Mouse (Mus musculus): ENCODE measurements around the gene Gm20721. TPM values are rescaled to one million over a fixed set of nuclear protein-coding genes. Genes with fewer than 3 reads are reported as not detected.

The Gm20721 gene
- polyA plus RNA-seq, 1 experiment from 2014 or later: 11.1 TPM

DNA sequence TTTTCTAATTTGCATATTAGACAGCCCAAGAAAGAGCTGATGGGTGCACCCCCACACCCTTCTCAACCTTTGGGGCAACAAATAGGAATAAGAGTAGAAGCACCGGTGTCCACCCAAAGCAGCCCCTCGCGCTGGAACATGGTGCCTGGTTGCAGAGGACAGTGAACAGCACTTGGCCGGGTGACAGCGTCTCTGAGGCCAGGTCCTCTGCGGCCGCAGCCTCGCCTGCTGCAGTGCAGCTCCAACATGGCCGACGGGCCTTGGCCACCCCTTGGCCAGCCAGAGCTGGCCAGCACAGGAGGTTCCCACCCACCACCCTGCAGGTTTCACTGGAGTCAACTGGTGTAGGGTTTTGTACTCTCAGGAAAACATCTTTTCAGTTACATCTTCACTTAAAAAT lies 12.1 kb downstream of the Gm20721 start:
- Histone ChIP-seq H3K4me1 (ENCODE audit: control insufficient read depth, insufficient read depth, low read length) (peaks cover 44% of the 10 kb centered on the region), H3K9me3 (replicated peaks; ENCODE audit: control insufficient read depth, low read length, poor library complexity, severe bottlenecking) (no peaks in the 10 kb centered on the region), H3K4me3 (ENCODE audit: low read depth, low read length) (no peak overlapping the region), H3K27ac (ENCODE audit: low read length) (peak overlapping the region; percentile 0; the same call in 1 of the 2 replicates), H3K9ac (ENCODE audit: low read depth, low read length) (peak overlapping the region; percentile 32; the same call in 1 of the 2 replicates), H3K27me3 (ENCODE audit: control insufficient read depth, insufficient read depth, low read depth, low read length) (no peaks in the 10 kb centered on the region), H3K4me2 (ENCODE audit: low read length) (peak overlapping the region; percentile 34), H3K36me3 (ENCODE audit: control insufficient read depth, insufficient read depth, low read length) (no peaks in the 10 kb centered on the region)
- no peak for ATAC-seq
- 83% methylated on average over 10 of the region's 10 CpGs for whole genome bisulfite sequencing

DNA sequence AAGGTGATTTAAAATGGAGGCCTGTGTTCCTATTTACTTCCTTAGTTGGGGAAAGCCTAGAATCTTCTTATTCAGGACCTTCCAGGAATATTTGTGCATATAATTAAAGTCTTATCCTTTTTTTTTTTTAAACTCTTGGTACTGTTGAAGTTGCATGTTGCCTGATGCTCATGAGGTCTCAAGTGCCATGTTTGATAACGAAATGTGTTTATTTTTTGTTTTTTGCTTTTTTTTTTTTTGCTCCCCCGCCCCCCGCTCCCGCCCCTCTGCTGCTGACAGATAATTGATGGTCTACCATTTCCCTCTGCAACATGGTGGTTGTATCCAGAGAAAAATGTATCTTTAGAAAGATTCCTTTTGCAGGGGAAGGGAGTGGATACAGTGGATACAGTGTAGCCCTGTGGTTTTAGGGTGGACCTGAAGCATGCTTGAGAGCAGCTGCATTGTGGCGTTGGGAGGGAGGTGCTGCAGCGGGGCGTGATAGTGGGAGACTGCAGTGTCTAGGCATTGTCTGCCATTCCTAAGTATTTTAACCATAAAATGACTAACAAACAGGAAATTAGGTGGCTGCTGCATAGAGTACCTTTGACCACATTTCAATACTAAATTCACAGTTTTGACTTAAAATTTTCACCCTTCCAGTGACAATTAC lies 13.1 kb downstream of the Gm20721 start:
- 50% methylated on average over 7 of the region's 7 CpGs for WGBS
- ATAC-seq: no peak
- Histone ChIP-seq H3K27ac (ENCODE audit: low read length) (no peak overlapping the region), H3K4me1 (ENCODE audit: control insufficient read depth, insufficient read depth, low read length) (peaks cover 52% of the 10 kb centered on the region), H3K9me3 (replicated peaks; ENCODE audit: control insufficient read depth, low read length, poor library complexity, severe bottlenecking) (no peaks in the 10 kb centered on the region; the same call in 1 of the 2 replicates), H3K4me3 (ENCODE audit: low read depth, low read length) (peak overlapping the region; percentile 6; the same call in 1 of the 2 replicates), H3K27me3 (ENCODE audit: control insufficient read depth, insufficient read depth, low read depth, low read length) (no peaks in the 10 kb centered on the region), H3K36me3 (ENCODE audit: control insufficient read depth, insufficient read depth, low read length) (no peaks in the 10 kb centered on the region), H3K4me2 (ENCODE audit: low read length) (peak overlapping the region; percentile 83), H3K9ac (ENCODE audit: low read depth, low read length) (no peak overlapping the region)

DNA sequence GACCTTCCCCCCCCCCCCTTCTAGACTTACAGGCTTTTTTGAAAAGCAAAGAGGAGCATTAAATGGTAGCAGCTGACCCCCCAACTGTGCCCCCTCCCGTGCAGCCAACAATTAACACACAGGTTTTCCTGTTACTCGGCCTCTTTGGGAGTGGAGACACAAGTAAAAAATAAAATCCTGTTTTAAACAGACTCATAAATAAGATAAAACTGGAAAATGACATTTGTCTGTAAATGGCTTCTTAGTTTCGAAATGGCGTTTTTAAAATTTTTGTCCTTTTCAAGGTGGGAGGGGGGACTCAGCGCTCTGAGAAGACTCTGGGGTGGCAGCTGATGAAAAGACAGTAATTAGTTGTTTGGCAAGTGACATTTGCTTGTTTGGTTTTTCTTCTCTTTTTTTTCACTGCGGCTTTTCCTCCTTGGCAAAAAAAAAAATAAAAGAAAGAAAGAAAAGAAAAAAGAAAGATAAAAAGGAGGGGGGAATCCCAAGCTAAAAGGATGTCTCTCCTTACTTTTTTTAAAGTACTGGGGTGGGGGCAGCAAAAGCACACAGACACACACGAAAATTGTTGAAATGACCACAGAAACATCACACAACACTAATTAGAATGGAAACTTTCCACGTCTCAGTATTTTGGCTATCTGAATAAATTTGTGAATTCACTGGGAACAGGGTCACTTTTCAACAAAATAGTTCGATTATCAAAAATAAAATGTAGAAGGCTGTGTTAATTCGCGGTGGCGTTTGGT lies 15.1 kb downstream of the Gm20721 start:
- Histone ChIP-seq H3K27ac (ENCODE audit: low read length) (peak overlapping the region; percentile 99; the same call in 1 of the 2 replicates), H3K4me1 (ENCODE audit: control insufficient read depth, insufficient read depth, low read length) (peaks cover 57% of the 10 kb centered on the region), H3K9ac (ENCODE audit: low read depth, low read length) (peak overlapping the region; percentile 100), H3K9me3 (replicated peaks; ENCODE audit: control insufficient read depth, low read length, poor library complexity, severe bottlenecking) (no peaks in the 10 kb centered on the region; the same call in 1 of the 2 replicates), H3K4me2 (ENCODE audit: low read length) (peak overlapping the region; percentile 83), H3K36me3 (ENCODE audit: control insufficient read depth, insufficient read depth, low read length) (no peaks in the 10 kb centered on the region), H3K4me3 (ENCODE audit: low read depth, low read length) (peak overlapping the region; percentile 98), H3K27me3 (ENCODE audit: control insufficient read depth, insufficient read depth, low read depth, low read length) (no peaks in the 10 kb centered on the region)
- WGBS: 10% methylated on average over 12 of the region's 12 CpGs
- no peak for ATAC-seq

DNA sequence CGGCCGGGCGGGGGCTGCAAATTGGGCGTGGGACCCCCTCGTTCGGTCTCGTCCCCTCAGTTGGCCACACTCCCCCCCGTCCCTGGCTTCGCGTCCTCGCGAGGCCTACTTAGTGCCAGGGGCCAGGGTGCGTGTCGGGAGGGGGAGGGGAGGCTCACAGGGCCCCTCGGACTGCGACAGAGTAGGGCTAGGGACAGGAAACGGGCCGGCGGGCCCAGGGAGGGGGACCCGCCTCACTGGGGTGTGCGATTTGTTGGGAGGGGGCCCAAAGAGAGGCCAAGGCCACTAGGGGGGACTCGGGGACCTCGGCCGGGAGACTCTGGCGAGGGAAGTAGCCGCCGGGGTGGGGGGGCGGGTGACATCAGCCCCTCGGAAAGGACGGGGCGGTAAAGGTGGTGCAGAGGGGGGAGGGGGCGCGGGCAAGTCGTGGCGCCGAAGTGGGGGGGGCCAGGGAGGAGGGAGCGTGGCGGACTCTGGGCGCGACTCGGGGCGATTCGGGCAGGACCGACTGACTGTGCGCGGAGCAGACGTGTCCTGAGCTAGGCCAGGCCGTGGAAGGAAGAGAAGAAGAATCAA lies 15.8 kb downstream of the Gm20721 start:
- Histone ChIP-seq H3K4me2 (ENCODE audit: low read length) (peak overlapping the region; percentile 83), H3K4me3 (ENCODE audit: low read depth, low read length) (peak overlapping the region; percentile 98), H3K9me3 (replicated peaks; ENCODE audit: control insufficient read depth, low read length, poor library complexity, severe bottlenecking) (no peaks in the 10 kb centered on the region; the same call in 1 of the 2 replicates), H3K4me1 (ENCODE audit: control insufficient read depth, insufficient read depth, low read length) (peaks cover 57% of the 10 kb centered on the region), H3K9ac (ENCODE audit: low read depth, low read length) (peak overlapping the region; percentile 100), H3K27ac (ENCODE audit: low read length) (peak overlapping the region; percentile 99), H3K27me3 (ENCODE audit: control insufficient read depth, insufficient read depth, low read depth, low read length) (no peaks in the 10 kb centered on the region), H3K36me3 (ENCODE audit: control insufficient read depth, insufficient read depth, low read length) (no peaks in the 10 kb centered on the region)
- under 1% methylated on average over 33 of the region's 48 CpGs for WGBS
- ATAC-seq: peak; percentile 48

DNA sequence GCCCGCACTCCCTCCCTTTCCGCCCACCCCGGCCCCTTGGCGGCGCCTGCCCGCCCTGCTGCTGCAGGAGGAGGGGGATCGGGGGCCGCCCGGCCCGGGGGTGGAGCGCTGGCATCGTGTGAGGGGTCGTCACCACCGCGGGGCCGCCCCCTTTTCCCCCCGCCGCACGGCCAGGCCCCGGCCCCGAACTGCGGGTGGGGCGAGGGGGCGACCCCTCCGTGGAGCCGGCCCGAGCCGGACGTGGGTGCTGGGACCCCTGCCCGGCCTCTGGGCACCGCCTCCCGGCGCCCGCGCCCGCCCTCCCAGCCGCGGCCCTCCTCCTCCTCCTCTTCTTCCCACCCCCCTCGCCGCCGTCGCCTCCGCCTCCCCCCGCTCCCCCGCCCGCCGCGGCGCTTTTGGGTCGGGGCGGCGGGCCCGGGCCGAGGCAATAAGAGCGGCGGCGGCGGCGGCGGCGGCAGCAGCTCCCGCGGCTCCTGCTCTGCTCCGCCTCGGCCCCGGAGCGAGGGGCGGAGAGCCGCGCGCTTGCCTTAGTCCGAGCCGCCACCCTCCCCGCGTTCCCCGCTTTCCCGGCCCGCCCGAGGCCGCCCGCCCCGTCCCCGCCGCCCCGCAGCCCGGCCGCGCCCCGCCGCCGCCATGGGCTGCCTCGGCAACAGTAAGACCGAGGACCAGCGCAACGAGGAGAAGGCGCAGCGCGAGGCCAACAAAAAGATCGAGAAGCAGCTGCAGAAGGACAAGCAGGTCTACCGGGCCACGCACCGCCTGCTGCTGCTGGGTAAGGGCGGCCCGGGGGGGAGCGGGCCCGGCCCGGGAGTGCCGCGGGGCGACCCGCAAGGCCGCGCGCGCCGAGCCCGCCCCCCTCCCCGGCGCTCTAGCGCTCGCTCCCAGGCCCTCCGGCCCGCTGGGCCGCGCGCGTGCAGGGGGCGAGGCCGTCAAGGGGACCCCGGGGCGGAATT lies 16.6 kb downstream of the Gm20721 start:
- 0% methylated on average over 46 of the region's 131 CpGs for WGBS
- H3K4me3 ChIP-seq (ENCODE audit: low read depth, low read length): peak overlapping the region; percentile 98

DNA sequence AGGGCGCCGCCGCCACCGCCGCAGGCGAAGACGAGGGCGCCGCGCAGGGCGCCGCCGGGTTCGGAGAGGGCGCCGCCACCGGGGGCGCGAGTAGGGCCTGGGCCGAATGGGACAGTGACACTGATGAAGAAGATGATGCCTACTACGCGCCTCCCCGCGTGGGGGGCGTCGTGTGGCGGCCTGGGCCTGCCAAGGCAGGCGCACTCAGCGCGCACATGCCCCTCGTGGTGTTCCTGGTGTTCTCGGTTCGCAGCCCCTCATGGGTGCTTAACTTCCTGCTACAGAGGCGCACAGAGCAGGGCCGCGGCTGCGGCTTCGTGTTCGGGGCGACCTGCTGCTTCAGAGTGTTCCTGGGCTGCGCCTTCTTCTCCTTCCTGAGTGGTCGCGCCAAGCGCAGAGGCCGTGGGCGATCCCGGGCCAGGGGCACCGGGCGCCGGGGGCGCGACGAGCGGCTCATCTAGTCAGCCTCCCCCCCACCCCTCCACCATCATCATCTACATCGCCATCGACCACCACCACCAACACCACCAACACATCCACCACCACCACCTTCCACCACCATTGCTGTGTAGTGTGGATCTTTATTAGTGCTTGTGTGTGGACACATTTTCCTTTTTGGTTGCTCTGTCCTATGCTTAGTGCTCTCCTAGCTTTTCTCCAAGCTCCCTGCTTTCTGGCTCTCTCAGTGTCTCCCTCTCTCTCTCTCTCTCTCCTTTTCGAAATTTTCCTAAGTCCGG lies 17.4 kb downstream of the Gm20721 start:
- Histone ChIP-seq H3K36me3 (ENCODE audit: control insufficient read depth, insufficient read depth, low read length) (no peaks in the 10 kb centered on the region), H3K4me2 (ENCODE audit: low read length) (peak overlapping the region; percentile 83), H3K4me1 (ENCODE audit: control insufficient read depth, insufficient read depth, low read length) (peaks cover 42% of the 10 kb centered on the region), H3K4me3 (ENCODE audit: low read depth, low read length) (peak overlapping the region; percentile 98), H3K27me3 (ENCODE audit: control insufficient read depth, insufficient read depth, low read depth, low read length) (no peaks in the 10 kb centered on the region), H3K27ac (ENCODE audit: low read length) (peak overlapping the region; percentile 99), H3K9ac (ENCODE audit: low read depth, low read length) (peak overlapping the region; percentile 100), H3K9me3 (replicated peaks; ENCODE audit: control insufficient read depth, low read length, poor library complexity, severe bottlenecking) (no peaks in the 10 kb centered on the region; the same call in 1 of the 2 replicates)
- 29% methylated on average over 42 of the region's 58 CpGs for WGBS
- ATAC-seq: peak; percentile 65

More for the DNA sequence above, 16.6 kb downstream of the Gm20721 start:
- Histone ChIP-seq H3K27ac (ENCODE audit: low read length) (peak overlapping the region; percentile 99), H3K36me3 (ENCODE audit: control insufficient read depth, insufficient read depth, low read length) (no peaks in the 10 kb centered on the region), H3K9ac (ENCODE audit: low read depth, low read length) (peak overlapping the region; percentile 100), H3K27me3 (ENCODE audit: control insufficient read depth, insufficient read depth, low read depth, low read length) (no peaks in the 10 kb centered on the region), H3K4me1 (ENCODE audit: control insufficient read depth, insufficient read depth, low read length) (peaks cover 50% of the 10 kb centered on the region), H3K4me2 (ENCODE audit: low read length) (peak overlapping the region; percentile 83), H3K9me3 (replicated peaks; ENCODE audit: control insufficient read depth, low read length, poor library complexity, severe bottlenecking) (no peaks in the 10 kb centered on the region; the same call in 1 of the 2 replicates)
- ATAC-seq: peak; percentile 85

DNA sequence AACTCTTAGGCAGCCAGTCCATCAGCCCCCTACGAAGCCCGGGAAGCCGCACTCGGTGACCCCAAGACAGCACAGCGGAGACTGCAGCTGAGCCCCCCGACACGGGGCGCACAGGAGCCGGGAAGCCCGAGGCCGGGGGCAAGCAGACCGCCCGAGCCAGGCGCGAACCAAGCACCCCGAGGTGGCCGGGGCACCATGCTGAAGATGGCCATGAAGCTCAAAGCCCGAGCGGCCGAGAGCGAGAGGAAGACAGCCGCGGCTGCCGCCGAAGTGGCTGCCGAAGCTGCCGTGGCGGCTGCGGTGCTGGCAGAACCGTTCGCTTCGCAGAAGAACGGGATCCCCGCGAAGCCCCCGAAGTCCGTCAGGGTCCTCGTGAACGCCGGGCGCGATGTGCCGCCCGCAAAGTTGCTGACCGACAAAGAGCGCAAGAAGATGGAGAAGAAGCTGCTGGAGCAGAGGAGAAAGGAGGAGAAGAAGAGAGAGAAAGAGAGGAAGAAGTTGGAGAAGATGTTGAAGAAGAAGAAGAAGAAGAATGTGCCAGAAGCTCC lies 18.1 kb downstream of the Gm20721 start:
- WGBS: 48% methylated on average over 44 of the region's 46 CpGs
- Histone ChIP-seq H3K4me3 (ENCODE audit: low read depth, low read length) (peak overlapping the region; percentile 98), H3K4me1 (ENCODE audit: control insufficient read depth, insufficient read depth, low read length) (peaks cover 35% of the 10 kb centered on the region), H3K27me3 (ENCODE audit: control insufficient read depth, insufficient read depth, low read depth, low read length) (no peaks in the 10 kb centered on the region), H3K27ac (ENCODE audit: low read length) (peak overlapping the region; percentile 99; the same call in 1 of the 2 replicates), H3K9me3 (replicated peaks; ENCODE audit: control insufficient read depth, low read length, poor library complexity, severe bottlenecking) (no peaks in the 10 kb centered on the region; the same call in 1 of the 2 replicates), H3K36me3 (ENCODE audit: control insufficient read depth, insufficient read depth, low read length) (no peaks in the 10 kb centered on the region), H3K9ac (ENCODE audit: low read depth, low read length) (peak overlapping the region; percentile 100), H3K4me2 (ENCODE audit: low read length) (peak overlapping the region; percentile 83)
- no peak for ATAC-seq
